Mouse (Mus musculus) frontal cortex, postnatal 25 days (tissue): Measurements from ENCODE around the gene Prkcg.
A peak's percentile ranks its signal among the peaks of the same experiment; 100 is the strongest.
"Not testable (repeated sequence)": the region's sequence is repeated elsewhere in the genome, so short reads cannot be mapped to it uniquely, and the experiment has no call there.

Experiments
- DNase-seq, 2 experiments: peaks; one replicate each; pipeline ENCODE4 v3.0.0; 2022; ENCODE audit warnings: low spot score in 2 of 2

Prkcg gene

DNA sequence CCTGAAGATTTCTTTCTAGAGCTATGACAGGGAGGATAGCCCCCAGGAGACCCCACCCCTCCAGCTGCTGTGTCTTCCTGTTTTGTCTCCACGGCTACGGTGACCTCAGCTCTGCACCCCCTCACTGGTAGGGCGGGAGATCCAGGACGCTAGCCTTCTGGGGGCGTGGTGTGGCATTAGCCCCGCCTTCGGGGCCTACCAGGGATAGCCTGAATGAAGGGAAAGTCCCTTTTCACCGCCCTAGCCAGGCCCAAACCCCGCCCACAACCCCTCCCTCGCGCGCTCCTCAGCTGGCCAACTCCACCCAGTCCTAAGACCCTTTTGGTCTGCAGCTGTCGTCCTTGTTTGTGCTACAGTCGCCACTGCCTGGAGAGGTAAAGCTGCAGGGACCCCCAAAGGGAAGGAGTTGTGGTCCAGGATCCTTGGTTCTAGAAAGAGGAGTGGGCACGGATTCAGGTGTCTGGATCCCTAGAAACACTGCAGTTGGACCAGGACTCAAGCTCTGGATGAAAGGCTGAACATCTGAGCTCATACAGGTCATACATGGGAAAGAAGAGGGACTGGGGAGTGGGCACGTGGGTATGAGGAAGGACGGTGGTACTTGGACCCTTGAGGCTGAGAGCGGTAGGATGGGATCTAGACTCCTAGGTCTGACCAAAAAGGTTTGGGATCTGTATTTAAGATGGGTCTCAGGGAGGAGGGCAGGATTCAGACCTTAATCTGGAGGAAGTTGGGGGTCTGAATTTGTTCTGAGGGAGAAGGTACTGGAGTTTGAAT, 1.5 kb downstream of the Prkcg start:
- DNase-seq, result peak; percentile 68 to 80

DNA sequence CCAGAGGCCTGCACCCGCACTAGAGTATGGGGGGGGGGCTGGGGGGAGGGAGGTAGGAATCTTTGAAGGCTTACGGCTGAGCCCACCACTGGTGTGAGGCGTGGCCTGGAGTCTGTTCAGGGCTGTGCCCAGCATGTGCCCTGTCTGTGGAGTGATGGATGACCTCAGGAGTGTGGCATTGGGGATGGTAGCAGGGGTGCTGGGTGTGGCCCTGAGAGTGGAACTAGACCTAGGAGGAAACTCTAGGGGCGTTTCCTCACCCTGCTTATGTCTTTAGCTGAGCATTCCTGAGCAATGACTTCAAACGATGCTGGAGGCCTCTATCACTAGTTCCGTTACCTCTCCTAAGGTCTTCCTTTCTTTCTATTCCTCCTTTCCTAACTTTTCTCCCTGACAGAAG, 2.2 kb downstream of the Prkcg start:
- DNase-seq, result no peak

DNA sequence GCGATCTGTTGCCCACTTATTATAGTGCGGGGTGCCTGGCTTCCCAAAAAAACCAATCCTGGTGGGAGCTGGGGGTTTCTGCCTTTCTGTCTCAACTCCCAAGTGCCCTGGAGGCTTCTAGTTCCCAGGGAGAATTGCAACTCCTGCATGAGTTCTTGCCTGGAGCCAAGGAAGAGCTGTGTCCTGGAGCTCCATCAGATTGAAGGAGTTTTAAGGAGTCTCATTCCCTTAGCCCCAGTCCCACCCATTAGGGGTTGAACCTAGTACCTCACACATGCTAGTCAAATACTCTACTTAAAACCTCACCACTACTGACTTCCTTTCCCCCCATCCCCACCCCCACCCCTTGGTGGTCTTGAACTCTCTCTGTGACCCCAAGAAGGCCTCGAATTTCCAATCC, 2.8 kb downstream of the Prkcg start:
- no peak for DNase-seq

DNA sequence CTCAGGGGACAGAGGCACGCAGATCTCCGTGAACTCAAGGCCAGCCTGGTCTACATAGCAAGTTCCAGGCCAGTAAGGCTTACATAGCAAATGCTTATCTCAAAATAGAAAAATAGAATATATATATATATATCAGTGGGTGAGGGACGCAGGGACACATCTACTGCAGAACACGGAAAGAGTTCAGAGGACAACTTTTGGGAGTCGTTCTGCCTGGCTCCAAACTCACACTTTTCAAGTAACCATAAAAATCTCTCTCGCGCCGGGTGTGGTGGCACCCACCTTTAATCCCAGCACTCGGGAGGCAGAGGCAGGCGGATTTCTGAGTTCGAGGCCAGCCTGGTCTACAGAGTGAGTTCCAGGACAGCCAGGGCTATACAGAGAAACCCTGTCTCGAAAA, 3.3 kb downstream of the Prkcg start:
- not testable (repeated sequence) for DNase-seq

DNA sequence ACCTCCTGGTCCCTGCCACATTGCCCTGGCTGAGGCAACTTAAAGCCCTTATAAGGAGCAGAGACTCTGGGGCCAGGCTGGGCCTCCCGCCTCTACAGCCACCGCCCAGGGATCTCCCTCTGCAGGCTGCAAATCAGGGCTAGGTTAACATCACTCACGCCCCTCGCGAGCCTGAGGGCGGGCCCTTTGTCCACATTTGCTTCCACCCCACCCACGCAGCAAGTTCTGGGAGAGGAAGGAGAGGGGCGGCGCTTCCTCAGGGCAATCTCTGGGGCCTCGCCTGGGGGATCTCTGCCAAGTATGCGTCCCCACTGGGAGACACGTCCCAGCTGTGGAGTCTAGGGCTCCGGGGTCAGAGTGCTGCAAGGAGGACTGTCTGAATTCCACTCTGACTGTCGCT, 3.8 kb downstream of the Prkcg start:
- DNase-seq, result no peak

DNA sequence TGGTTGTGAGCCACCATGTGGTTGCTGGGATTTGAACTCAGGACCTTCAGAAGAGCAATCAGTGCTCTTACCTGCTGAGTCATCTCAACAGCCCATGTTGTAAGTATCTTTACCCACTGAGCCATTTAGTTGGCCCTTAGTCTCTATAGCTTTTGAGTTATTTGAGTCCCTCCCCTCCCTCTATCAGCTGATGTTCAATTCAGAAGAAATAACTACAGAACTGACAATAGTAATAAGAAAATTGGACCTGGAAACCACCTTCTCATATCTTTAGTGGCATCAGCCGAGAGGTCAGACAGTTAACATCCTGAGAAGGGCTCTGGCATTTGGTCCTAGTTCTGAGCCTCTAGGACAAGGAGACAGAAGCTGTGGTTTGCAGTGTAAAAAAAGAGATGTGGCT, 5.8 kb downstream of the Prkcg start:
- DNase-seq, result no peak

DNA sequence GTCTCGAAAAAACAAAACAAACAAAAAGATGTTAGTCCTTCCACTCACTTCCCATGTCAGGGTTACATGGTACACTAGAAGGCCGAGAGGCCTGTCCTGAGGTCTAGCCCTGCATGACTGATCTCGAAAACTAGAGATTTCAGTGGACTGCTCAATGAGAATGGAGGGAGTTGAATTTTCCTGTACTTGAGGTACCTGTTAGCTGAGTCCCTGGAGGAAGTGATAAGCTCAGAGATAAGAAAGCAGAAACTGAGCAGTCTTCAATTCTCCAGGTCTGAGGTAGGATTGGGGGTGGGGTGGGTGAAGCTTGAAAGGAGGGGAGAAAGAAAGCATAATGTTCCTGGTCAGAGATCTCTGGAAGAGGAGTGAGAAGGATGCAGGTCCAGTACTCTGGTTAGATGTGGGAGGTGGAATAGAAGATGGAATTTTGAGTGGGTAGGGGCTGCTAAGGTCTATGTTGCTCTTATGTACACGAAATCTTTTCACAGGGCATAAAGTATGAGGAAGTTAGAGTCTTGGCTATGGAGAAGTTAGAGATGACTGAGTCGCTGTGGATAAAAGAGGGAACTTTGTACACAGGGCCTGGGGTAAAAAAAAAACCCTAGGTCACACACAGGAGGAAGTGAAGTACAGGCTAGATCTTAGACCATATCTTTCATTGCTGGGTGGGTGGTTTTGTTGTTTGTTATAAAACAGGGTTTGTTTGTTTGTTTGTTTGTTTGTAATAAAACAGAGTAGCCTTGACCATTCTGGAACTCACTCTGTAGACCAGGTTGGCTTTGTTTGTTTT, 6.5 kb downstream of the Prkcg start:
- DNase-seq, result no peak

DNA sequence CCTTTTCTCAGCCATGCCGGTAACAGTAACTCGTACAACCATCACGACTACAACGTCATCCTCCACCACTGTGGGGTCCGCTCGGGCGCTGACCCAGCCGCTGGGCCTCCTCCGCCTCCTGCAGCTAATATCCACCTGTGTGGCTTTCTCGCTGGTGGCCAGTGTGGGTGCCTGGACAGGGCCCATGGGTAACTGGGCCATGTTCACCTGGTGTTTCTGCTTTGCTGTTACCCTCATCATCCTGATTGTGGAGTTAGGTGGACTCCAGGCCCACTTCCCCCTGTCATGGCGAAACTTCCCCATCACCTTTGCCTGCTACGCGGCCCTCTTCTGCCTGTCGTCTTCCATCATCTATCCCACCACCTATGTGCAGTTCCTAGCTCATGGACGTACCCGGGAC, 7.7 kb downstream of the Prkcg start:
- DNase-seq, result no peak

DNA sequence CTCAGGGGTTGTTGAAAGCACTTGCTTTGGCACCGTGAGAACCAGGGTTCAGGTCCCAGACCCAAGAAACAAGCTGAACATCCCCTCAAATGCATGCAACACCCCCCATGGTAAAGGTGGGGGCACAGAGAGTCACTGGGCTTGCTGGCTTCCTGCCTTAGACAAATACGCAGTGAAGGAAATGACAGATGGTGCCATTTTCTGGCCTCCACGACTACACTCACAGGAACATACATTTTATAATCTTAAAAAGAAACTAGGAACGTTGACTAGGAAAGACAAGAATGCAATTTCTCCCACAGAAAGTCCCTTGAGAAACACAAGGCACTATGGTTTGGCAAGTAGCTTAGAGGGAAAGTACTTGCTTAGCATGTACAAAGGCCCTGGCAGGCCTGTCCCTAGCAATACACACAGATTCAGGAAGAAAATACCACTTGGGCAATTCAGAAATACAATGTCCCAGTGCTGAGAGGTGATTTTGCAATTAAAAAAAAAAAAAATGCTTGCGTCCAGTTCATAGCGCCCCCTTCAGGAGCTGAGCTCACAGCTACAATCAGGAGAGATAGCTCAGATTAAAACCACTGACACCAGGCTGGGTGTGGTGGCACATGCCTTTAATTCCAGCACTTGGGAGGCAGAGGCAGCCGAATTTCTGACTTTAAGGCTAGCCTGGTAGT, 11.1 kb downstream of the Prkcg start:
- DNase-seq, result no peak

DNA sequence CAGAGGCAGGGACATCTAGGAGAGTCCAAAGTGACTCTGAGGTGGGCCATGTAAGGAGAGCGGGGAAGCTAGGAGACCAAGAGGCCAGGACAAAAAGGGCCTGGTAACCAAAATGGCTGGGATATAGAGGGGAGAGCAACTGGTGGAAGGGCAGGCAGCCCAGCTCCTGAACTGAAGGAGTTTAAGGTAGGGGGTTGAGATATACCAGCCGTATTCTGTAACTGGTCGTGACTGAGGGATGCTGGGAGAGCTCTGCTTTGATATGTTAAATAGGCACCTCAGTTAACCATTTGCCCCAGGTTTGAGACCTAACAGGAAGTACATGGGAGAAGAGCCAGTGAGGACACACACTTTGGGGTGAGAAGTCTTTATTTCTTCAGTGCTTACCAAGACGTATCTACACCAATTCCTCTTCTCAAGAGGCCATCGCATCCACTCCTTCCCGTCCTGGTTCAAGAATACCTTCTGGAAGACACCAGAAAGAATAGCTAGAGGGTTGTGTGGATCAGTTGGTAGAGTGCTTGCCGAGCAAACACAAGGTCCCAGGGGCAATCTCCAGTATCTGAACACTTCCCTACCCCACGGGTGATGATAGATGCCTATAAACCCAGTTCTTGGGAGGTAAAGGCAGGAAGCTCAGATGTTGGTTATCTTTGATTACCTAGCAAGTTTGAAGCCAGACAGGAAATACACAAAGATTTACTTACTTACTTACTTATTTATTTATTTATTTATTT, 12.1 kb downstream of the Prkcg start:
- DNase-seq, result no peak

DNA sequence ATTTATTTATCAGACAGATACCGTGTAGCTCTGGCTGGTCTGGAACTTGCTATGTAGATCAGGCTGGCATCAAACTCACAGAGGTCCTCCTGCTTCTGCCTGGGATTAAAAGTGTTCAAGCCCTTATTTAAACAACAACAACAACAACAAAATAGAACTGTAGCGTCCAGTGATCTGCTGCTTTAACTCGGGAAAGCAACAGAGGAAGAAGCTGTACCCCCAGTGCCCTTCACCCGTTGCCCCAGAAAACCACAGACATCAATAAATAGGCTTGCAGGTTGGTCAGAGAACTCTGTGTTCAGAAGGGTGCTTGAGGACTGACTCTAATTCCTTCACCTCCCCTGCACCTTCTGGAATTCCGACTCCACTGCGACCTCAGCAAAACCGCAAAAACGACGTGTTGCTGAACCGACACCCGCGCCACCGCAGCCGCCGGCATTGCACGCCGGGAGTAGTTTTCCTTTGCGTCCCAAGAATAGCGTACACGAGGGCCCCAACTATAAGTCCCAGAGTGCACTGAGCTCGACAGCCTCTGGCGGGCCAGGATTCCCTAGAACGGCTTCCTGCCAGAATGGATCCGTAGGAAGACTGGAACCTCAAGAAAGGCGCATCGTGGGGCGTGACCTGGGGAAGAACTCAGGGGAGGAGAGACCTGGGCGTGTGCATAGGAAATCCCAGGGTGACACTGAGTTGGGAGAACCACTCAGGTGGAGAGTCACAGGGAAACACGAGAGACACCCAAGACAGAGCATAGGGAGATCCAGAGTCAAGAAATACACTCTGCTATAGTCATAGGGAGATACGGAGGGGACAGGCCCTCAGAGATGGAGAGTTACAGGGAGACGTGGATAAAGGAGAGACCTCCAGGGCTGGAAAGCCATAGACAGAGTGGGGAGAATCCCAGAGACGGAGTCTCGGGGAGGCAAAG, 12.9 kb downstream of the Prkcg start:
- no peak for DNase-seq

DNA sequence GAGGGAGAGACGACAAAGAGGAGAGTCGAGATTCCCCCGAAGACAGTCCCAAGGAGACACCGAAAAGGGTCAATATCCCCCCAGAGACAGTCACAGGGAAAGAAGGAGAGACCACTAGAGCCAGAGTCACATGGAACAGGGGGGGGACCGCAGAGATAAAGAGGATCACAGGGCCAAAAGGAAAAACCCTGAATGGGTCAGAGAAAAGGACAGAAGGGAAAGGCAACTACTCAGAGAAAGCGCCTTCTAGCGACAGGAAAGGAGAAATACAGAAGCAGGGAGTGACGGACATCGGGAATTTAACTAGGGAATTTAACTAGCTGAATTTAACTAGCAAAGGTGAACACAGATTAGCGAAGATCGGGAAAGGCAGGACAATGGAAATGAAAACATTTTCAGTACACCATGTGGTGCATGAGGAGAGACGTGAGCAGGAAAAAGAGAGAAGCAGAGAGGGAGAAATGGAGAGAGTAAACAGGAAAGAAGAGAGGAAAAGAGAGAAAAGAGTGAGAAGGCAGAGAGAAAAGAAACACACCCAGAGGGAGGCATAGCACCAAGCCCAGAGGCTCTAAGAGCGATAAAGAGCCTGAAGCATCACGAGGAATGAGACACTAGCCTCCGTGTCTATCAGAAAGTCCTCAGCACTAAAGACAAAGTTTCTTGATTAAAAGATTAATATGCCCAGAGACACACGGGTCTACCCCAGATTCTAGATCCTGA, 13.7 kb downstream of the Prkcg start:
- DNase-seq, result no peak

DNA sequence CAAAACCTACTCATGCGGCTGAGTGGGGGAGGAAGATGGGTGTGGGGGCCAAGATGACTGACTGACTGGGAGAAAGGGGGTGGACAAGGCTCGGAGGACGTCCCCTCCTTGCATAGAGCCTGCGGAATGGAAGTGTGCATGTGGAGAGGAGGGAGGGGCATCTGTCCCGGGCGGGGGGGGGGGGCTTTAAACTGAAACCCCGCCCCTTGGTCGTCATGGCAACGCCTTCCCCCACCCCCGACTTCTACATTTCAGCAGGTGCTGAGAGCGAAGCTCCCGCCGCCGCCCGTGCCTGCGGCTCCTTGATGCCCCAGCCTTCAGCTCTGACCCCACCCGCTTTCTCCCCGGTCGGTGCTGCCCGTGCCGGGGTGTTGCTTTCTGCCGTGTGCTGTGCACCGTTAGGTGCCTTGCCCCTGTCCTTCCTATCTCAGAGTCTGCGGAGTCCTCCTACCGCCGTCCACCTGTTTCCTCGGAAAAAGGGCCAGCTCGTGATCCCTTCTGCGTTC, 14.3 kb downstream of the Prkcg start:
- peak; percentile 53 to 54 for DNase-seq

DNA sequence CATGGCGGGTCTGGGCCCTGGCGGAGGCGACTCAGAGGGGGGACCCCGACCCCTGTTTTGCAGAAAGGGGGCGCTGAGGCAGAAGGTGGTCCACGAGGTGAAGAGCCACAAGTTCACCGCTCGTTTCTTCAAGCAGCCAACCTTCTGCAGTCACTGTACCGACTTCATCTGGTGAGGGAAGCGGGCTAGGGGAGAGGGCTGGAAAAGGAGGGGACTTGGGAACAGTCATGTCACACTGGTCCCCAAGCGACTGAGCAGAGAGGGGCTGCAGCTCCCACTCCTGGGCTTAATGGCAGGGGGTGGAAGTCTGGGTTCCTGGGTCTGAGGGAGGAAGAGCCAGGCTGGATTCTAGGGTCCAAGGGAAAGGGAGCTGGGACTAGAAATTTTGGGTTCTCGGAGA, 14.8 kb downstream of the Prkcg start:
- DNase-seq, result no peak

DNA sequence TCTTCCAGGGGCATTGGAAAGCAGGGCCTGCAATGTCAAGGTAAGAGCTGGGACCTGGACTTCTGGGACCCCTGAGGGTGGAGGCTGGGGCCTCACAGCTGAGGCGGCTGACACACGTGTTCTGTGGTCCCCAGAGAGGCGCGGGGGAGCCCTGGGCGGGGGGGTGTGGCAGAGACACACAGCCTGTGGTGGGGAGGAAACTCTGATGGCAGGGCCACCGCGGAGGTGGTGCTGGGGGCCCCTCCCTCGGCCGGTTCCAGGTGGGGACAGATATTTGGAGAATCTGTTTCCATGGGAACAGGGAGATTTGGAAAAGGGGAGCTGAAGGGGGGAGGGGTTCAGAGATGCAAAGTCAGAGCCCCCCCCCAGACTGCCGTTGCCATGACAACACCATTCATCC, 15.3 kb downstream of the Prkcg start:
- no peak for DNase-seq

DNA sequence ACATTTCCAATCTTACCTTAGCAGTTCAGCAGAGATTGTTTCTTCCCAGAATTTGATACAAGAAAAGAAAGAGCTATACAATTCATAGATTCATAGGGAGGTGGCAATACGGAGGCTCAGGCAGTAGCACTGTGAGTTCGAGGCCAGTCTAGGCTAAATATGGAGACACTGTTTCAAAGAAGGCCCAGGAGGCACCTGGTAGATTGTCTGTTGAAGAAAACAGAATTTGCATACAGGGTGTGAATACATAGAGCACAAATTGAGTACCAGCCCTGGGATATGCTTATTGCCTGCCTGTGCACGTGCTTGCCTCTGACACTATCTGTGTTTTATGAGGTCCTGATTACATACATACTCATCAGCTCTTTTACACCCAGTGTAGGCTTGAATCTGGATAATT, 17.4 kb downstream of the Prkcg start:
- DNase-seq, result no peak

DNA sequence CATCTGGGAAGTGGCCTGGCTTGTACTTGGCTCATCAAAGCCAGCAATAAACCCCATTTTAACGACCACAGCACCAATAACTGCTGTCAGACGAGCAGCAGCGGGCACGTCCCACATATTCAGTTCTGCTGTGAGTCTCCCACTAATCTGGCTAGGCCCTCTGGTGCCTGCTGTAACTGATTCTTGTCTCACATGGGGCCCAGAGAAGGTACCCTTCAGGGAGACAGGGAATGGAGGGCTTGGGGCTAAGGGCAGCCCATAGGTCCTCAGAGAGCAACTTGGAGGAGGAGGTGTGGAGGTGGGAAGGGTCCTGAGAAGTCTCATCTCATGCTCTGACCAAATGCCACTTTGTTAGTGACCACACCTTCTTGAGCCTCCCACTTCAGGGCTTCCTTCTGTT, 19.7 kb downstream of the Prkcg start:
- DNase-seq, result no peak

DNA sequence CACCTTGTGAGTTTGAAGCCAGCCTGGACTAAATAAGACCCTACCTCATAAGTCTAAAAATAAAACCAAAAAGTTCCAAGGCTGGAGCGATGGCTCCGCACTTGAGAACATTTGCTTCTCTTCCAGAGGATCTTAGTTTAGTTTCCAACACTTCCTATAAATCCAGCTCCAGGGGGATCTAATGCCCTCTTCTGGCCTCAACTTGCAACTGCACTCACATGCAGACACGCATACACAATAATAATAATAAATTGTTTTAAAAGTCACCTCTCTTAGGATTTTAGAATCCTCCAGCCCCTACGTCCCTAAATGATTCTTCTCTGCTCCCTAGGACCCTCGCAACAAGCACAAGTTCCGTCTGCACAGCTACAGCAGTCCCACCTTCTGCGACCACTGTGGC, 21.3 kb downstream of the Prkcg start:
- no peak for DNase-seq

DNA sequence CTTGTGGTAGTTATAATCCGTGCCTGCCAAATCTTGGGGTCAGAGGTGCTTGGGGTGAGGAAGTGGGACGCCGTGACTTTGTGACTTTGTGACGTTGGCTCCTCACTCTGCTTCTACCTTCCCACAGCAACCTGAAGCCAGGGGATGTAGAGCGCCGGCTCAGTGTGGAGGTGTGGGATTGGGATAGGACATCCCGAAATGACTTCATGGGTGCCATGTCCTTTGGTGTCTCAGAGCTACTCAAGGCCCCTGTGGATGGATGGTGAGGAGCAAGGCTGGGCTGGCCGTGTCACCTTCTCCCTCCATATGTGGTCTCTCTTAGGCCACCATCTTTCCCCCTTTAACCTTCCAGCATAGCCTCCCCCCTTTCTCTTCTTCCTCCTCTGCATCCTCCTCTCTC, 24.6 kb downstream of the Prkcg start:
- DNase-seq, result no peak

DNA sequence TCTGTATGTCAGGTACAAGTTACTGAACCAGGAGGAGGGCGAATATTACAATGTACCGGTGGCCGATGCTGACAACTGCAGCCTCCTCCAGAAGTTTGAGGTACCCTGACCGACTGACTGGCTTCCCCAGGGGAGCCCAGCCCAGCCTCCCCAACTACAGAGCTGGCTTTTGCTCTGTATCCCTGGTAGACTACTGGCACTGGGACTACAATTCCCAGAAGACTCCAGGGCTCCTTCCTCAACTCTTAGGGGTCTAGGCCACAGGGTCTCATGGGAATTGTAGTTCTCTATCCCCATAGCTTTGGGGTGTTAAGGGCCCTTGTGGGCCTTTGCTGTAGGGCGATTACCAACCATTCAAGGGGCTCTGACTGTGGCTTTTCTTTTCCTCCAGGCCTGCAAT, 25.1 kb downstream of the Prkcg start:
- no peak for DNase-seq
